Mouse (Mus musculus) heart, embryonic 11.5 days (tissue): ENCODE data around the gene Sytl3. TPM values are rescaled to one million over a fixed set of nuclear protein-coding genes. Genes with fewer than 3 reads are reported as not detected.
"Not testable (repeated sequence)": the region's sequence is repeated elsewhere in the genome, so short reads cannot be mapped to it uniquely, and the experiment has no call there.

ENCODE experiments used
- ATAC-seq: fragments of 200-750 bp; cut with Nextera tagmentation; replicated peaks from 2 replicates; pipeline ENCODE4 v1.8.0; 2017; ENCODE audit warnings: moderate library complexity; ENCODE audit not compliant: insufficient number of reproducible peaks, low FRiP score, low TSS enrichment
- H3K27ac ChIP-seq: fragments of 300-500 bp; sonication (generic); 2 replicates; pipeline ENCODE4 v1.5.1; 2014; ENCODE audit warnings: mild to moderate bottlenecking, low read depth, low read length
- H3K27me3 ChIP-seq: fragments of 300-500 bp; sonication (generic); 2 replicates; pipeline ENCODE4 v1.6.1; 2014; ENCODE audit warnings: mild to moderate bottlenecking, low read length, mixed read lengths; ENCODE audit not compliant: control insufficient read depth, insufficient read depth
- H3K36me3 ChIP-seq: fragments of 300-500 bp; sonication (generic); 2 replicates; pipeline ENCODE4 v1.6.1; 2014; ENCODE audit warnings: mild to moderate bottlenecking, low read length, moderate library complexity, mixed read lengths; ENCODE audit not compliant: control insufficient read depth, insufficient read depth
- H3K4me1 ChIP-seq: fragments of 300-500 bp; sonication (generic); 2 replicates; pipeline ENCODE4 v1.6.1; 2014; ENCODE audit warnings: low read length; ENCODE audit not compliant: control insufficient read depth, insufficient read depth
- H3K4me2 ChIP-seq: fragments of 300-500 bp; sonication (generic); 2 replicates; pipeline ENCODE4 v1.6.1; 2014; ENCODE audit warnings: mild to moderate bottlenecking, moderate library complexity
- H3K4me3 ChIP-seq: fragments of 300-500 bp; sonication (generic); 2 replicates; pipeline ENCODE4 v1.5.1; 2014; ENCODE audit warnings: low read depth, low read length
- H3K9ac ChIP-seq: fragments of 300-500 bp; sonication (generic); 2 replicates; pipeline ENCODE4 v1.6.1; 2014; ENCODE audit warnings: mild to moderate bottlenecking, low read depth, low read length, moderate library complexity
- H3K9me3 ChIP-seq: fragments of 300-500 bp; sonication (generic); replicated peaks from 2 replicates; pipeline ENCODE4 v1.6.1; 2016; ENCODE audit warnings: low read length; ENCODE audit not compliant: control insufficient read depth
- WGBS: fragments of 180-500 bp; shearing (Covaris S2); extraction: QIAGEN DNeasy Blood & Tissue Kit; methylation state at CpG from one replicate; pipeline ENCODE4 v1.1.7; 2014; ENCODE audit not compliant: insufficient replicate concordance; 5-methylcytosine and 5-hydroxymethylcytosine counted together
- polyA plus RNA-seq: library from polyadenylated mRNA; unstranded; fragments of >200 nt; fragmentation: Nextera tagmentation; extraction: Ambion mirVana; gene quantifications from 2 replicates; pipeline ENCODE4 v1.2.1, GENCODE M21; 2014

Gene Sytl3
- polyA plus RNA-seq: 0.11 TPM in 1 of 2 replicates, not detected in the other

DNA sequence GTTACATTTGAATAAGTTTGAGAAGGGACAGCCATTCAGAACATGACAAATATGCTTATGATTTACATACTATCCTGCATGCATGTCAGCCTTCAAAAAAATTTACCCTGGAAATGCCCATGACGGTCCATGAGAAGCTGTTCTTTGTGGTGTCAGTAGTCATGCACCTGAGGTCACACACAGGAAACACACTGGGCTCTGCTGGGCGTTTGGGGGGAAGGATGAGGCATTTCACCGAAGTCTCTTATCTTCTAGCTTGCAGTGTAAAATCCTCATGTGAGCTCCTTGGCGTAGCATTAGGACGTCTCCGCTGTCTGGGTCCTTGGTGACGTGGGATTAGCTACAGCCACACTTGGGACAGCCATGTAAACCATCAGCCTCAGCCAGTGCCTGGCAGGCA lies at the start of gene Sytl3:
Gene Sytl3 (plus strand): TSS at position 293 of the 400 bp plus-strand sequence.
- not testable (repeated sequence) for H3K4me1 ChIP-seq, H3K27me3 ChIP-seq, H3K36me3 ChIP-seq, H3K4me2 ChIP-seq, H3K9me3 ChIP-seq, ATAC-seq, H3K27ac ChIP-seq, H3K9ac ChIP-seq, H3K4me3 ChIP-seq
- WGBS: 57% methylated on average over 3 of the region's 7 CpGs

DNA sequence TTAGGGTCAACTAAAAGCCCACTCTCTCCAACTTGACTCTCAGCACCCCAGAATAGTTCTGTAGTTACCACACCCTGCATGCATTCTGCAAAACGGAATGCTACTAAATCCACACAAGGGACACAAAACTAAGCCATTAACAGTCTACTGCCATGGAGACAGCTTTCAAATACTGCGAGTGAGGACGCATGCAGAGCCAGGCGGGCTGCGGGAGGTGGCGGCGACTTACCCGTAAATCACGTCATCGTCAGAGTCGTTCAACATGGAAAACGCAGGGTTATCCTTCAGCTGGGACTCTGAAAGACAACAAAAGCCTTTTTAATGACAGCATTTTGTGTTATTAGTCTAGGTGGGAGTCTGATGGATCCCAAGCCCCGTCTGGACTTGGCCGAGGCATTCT lies 45.4 kb upstream of the Sytl3 start:
- not testable (repeated sequence) for H3K4me1 ChIP-seq, ATAC-seq, H3K36me3 ChIP-seq, H3K27me3 ChIP-seq, H3K9me3 ChIP-seq, H3K4me2 ChIP-seq, H3K4me3 ChIP-seq, H3K27ac ChIP-seq, H3K9ac ChIP-seq
- 90% methylated on average over 11 of the region's 14 CpGs for WGBS

DNA sequence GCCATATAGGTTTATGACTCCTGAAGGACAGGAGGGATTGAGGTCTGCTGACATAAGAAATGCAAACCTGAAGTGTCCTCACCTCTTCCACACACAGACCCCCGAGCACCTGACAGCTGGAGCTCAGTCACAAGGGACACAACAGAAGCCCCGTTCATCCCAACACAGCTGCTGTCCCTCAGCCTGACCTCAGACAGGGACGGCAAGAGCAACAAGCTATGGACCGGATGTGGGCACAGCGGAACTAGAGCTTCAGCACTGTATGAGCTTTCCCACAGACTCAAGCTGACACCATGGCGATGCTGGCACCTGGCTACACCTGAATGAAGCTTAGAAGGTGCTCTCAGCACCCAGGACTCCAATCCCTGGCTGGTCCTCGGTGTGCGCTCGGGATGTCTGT lies 44.6 kb upstream of the Sytl3 start:
- H3K27ac ChIP-seq, H3K27me3 ChIP-seq, H3K4me2 ChIP-seq, ATAC-seq, H3K9ac ChIP-seq, H3K36me3 ChIP-seq, H3K4me3 ChIP-seq, H3K4me1 ChIP-seq, H3K9me3 ChIP-seq: not testable (repeated sequence)
- 67% methylated on average over 1 of the region's 9 CpGs for WGBS

DNA sequence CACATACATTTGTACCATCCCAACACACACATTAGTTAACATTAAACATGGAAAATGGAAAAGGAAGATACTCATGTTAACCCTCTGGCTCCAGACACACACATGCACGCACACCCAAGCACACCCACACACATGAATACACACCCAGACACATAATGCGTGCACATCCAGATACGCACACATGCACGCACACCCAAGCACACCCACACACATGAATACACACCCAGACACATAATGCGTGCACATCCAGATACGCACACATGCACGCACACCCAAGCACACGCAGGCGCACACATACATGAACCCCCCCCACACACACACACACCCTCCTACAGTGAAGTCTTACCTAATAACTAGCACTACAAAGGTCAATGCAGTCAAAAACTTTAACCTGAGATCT lies 42.2 kb upstream of the Sytl3 start:
- not testable (repeated sequence) for H3K36me3 ChIP-seq, ATAC-seq, H3K27me3 ChIP-seq, H3K9ac ChIP-seq, H3K4me1 ChIP-seq, H3K9me3 ChIP-seq, H3K27ac ChIP-seq, H3K4me3 ChIP-seq, H3K4me2 ChIP-seq
- WGBS: 97% methylated on average over 9 of the region's 9 CpGs

DNA sequence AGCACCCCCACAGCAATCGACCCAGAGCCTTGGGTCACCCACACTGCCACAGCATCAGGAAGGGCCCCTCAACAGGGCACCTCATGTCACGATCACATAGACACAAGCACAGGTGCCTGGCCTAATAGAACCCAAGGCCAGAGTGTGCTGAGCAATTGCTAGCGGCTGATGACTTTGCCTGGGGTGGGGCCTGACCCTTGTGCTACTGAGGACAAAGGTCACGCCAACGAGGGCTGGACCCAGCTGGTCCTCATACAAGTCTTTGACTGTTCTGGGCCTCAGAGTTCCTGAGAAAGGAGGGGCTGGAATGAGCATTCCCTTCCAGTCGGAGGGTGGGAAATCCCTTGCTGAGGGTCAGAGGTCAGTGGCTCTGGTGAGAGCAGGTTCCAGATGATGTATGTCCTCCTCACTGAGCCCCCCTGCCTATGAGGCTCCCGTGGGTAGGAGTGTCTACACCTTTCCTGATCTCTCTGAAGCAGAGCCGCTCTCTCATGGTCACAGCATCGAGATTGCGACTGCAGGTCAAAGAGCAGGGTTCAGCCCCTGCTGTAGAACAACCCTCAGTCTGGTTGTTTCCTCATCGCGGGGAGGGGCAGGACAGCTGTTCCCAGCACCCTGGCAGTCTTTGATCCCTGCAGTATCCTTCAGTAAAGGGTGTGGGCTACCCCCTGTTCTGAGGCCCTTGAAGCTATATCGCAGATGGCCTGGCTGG lies 41.0 kb upstream of the Sytl3 start:
- H3K27me3 ChIP-seq, H3K4me2 ChIP-seq, H3K36me3 ChIP-seq, H3K9ac ChIP-seq, ATAC-seq, H3K4me1 ChIP-seq, H3K9me3 ChIP-seq, H3K27ac ChIP-seq, H3K4me3 ChIP-seq: not testable (repeated sequence)
- WGBS: 50% methylated on average over 7 of the region's 13 CpGs

DNA sequence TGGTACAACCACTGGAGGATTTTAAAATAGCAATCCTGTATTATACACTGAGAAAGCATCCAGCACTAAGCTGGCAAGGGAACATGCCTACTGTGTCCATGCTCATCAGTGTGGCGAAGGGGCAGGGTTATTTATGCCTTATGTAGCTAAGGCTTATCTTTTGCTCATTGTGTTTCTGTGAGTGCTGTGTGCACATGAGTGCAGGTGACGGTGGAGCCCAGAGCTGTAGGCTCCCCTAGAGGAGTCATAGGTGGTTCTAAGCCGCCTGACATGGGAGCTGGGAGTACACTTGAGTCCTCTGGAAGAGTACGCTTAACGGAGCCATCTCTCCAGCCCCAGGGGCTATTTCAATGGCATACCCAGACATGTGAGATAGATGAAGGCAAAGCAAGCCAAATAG lies 39.6 kb upstream of the Sytl3 start:
- H3K27ac ChIP-seq, ATAC-seq, H3K9me3 ChIP-seq, H3K27me3 ChIP-seq, H3K9ac ChIP-seq, H3K4me2 ChIP-seq, H3K36me3 ChIP-seq, H3K4me3 ChIP-seq, H3K4me1 ChIP-seq: not testable (repeated sequence)
- WGBS: 77% methylated on average over 5 of the region's 5 CpGs

DNA sequence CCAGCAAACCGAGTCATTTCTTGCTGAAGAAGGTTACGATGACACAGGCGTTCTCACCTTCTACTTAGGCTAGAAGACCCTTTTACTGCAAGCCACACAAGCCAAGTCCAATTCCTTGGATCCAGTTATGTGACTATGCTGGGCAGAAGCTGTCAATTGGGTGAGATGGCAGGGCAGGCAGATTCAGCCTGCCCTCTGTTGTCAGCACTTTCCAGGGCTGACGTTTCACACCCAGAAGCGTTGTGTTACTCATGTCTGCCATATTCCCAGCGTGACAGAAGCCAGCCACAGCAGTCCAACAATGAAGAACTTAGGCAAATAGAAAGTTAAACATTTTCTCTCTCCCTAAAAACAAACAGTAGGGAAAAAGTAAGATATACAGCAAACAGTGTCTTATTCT lies 38.9 kb upstream of the Sytl3 start:
- not testable (repeated sequence) for H3K36me3 ChIP-seq, ATAC-seq, H3K9ac ChIP-seq, H3K9me3 ChIP-seq, H3K4me3 ChIP-seq, H3K27ac ChIP-seq, H3K4me2 ChIP-seq, H3K27me3 ChIP-seq, H3K4me1 ChIP-seq
- 59% methylated on average over 5 of the region's 6 CpGs for WGBS

DNA sequence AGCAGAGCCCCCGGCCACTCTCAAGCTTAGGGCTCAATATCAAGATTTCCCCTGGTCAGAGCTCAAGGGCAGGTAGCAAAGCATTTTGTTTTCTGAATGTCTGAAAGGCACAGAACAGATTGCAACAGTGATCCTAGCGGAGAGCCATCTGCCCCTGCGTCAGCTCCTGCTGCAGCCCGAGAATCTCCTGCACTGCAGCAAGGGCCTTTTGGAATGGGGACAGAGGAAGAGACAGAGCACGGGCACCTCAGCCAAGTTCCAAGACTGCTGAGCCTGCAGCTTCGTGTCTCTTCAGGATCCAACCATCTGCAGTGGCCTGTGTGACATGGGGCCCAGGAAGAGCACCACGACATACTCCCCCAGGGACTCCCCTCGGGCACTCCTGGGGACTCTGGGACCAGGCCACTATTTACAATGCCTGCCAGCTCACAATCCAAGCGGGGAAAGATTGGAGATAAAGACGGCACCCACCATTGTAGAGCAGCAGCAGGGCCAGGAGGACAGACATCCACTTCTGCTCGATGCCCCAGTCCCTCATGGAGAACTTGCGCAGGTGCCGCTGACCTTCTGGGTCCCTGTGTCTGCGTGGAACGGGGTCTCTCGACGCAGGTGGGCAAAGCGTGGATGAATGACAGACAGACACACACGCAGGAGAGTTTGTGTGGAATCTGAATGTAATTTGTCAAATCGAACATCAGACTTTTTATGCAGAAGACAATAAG lies 38.0 kb upstream of the Sytl3 start:
- H3K4me3 ChIP-seq, H3K27ac ChIP-seq, ATAC-seq, H3K4me1 ChIP-seq, H3K4me2 ChIP-seq, H3K27me3 ChIP-seq, H3K9ac ChIP-seq, H3K36me3 ChIP-seq, H3K9me3 ChIP-seq: not testable (repeated sequence)
- WGBS: 78% methylated on average over 17 of the region's 20 CpGs

DNA sequence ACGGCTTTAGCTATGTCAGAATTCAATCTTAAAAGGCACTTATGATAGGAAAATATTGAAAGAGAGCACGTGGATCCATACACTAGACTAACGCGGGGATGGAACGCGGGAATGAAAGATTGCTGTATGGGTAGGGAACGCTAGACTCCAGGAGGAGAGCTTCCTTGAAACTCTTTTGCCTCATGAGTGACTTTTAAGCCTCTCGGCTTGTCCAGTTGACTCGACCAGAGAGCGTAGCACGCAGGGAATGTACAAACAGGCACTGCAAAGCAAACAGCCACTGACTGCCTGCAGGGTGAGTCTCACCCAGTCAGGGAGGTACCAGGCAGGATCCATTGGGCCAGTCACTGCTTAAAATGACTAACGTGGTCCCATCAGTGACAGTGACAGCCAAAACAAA lies 36.9 kb upstream of the Sytl3 start:
- H3K27ac ChIP-seq, H3K9me3 ChIP-seq, H3K4me1 ChIP-seq, H3K27me3 ChIP-seq, ATAC-seq, H3K9ac ChIP-seq, H3K36me3 ChIP-seq, H3K4me3 ChIP-seq, H3K4me2 ChIP-seq: not testable (repeated sequence)
- 76% methylated on average over 11 of the region's 12 CpGs for WGBS
